Mouse (Mus musculus) adrenal gland (tissue): ENCODE data around the gene Myzap.
"Not testable (repeated sequence)": the region's sequence is repeated elsewhere in the genome, so short reads cannot be mapped to it uniquely, and the experiment has no call there.

Experiments
- intact Hi-C: fragments of 180-260 bp; cut with DNase I; formaldehyde crosslinking; loops from one replicate; pipeline ENCODE4 v1.15.1; 2025

Myzap gene

DNA sequence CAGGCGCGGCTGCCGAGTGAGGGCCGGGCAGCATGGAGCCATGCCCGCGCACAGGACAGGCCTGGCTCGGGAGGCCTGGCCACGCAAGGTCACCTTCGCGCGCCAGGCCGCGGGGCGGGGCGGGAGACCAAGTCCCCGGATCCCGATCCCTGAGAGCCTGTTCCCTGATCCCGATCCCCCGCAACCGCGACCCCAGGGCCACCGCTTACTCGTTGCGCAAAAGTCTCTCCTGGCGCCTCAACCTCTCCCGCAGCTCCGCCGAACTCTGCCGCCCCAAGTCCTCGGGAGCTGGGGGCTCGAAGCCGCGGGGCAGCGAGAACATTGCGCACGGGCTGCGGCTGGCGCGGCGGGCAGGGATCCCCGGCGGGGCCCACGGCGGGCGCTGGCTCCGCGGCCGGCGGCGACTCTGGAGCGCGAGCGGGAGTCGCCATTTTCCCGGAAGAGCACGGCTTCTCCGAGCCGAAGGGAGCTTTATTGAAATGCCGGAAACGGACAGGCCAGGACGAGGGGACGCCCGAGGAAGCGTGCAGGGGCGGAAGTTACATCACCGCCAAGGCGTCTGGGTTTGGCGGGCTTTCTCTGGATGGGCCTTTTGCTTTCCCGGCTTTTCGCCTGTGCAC is 106.6 kb downstream of the Myzap start, which contains the start of gene Polr2m:
Gene Polr2m, minus strand, starts transcription at position 461 of the 620 bp plus-strand sequence.
- intact Hi-C loops, result no loop called here

GRCm38 (mm10) chr9:71484871-71485474 is 107.2 kb downstream of the Myzap start:
- intact Hi-C loops, result no loop called here

- intact Hi-C loops, result not testable (repeated sequence)
These were observed 108.3 kb downstream of the Myzap start for GRCm38 (mm10) chr9:71483872-71484271.

DNA sequence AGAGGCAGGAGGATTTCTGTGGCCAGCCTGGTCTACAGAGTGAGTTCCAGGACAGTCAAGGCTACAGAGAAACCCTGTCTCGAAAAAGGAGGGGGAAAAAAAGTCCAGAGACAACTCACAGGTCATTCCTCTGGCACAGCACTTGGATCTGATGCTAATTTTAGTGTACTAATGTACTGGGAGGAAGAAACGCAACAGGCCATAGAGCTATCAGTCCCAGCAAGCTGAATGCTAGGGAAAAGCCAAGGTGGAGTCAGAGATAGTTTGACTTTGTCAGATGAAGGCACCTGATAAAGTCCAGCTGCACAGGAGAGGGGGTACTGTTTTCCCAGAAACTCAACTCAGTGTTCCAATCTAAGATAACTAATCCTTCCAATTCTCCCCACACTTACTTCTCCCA is 111.9 kb downstream of the Myzap start:
- intact Hi-C loops, result no loop called here

- intact Hi-C loops, result no loop called here
These were observed 112.7 kb downstream of the Myzap start for GRCm38 (mm10) chr9:71479413-71479812.

DNA sequence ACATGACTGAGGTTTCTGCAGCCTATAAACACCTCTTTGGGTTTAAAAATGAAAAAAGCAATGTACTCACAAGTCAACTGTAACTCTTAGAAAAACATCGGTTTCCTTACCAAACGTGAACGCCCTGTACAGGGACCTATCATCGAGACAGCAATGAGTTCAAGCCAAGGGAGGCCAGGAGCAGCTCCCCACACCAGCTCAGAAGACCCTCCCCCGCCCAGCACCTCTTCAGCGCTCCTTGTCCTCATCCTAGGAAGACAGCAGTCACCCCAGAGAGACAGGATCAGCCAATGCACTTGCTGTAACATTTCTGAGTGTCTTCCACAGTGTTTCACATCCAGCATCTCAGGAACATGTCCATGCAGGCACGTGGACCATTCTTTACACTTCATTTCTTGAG is 113.6 kb downstream of the Myzap start:
- intact Hi-C loops, result no loop called here

GRCm38 (mm10) chr9:71476601-71477000 is 115.6 kb downstream of the Myzap start:
- intact Hi-C loops, result no loop called here

DNA sequence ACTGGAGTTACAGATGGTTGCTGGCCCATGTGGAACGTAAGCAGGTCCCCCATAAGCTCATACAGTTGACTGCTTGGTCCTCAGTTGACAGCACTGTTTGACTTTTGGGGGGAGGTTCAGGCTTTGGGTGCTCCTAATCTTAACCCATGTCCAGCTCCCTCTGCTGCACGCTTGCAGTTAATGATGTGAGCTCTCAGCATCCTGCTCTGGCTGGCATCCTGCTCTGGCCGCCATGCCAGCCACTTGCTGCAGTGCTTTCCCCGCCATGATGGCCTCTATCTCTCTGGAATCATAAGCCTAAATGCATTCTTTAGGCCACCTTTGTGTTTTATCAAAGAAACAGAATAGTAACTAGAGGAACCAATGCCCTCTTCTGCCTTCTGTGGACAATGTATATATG is 116.6 kb downstream of the Myzap start:
- intact Hi-C loops, result no loop called here

GRCm38 (mm10) chr9:71467434-71467833 is 124.7 kb downstream of the Myzap start:
- intact Hi-C loops, result no loop called here

DNA sequence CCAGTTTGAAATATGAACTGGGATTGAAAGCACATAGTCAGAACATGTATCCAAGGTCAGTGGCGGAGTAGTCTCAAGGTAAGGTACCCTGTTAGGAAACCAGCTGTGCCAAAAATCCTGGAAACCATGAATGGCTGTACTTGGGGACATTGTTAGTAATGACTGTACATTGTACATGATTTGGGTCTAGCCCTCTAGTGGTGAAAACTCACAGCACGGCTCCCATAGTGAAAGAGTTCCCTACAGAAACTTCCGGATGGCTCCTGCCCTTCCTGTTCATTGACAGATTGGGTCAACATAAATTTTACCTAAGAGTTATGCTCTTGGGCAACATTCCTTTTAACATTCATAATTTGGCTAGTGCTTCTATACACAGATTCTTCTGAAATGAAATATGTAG is 126.0 kb downstream of the Myzap start:
- intact Hi-C loops, result no loop called here

DNA sequence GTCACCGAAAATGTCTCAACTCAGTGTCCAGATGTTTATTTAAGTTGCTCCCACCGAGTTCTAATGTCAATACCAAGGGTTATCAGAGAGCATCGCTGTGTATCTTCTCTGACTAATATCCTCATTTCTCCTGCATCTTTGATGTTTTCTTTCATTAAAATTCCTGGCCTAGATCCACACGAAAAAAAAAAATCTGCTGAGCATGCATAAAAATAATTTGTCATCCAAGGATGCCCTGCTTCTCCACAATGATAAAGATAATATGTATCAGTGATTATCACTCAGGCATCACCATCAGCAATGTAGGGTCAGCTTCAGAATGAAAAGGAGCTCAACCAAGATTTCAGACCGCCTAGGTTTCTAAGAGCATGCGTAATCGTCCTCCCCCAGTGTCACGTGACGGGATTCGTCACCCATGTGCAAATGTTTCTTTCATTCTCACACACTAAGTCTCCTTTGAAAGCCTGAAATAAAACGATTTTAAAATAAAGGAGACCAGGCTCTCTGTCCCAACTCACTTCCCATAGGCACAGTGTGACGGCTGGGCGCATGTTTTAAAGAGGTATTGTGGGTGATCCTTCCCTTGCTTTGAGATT is 129.0 kb downstream of the Myzap start:
- intact Hi-C loops, result no loop called here

- intact Hi-C loops, result no loop called here
These were observed 135.4 kb downstream of the Myzap start for GRCm38 (mm10) chr9:71456738-71457137.
